Mouse (Mus musculus): Measurements from ENCODE around the gene Best2.

Best2 gene

GRCm38 (mm10) chr8:84968650-84969049 lies 45.7 kb downstream of the Best2 start:
- TF ChIP-seq GATA4 (IDR thresholded peaks at IDR 0.05; ENCODE audit: insufficient replicate concordance, low read length), result no peak

GRCm38 (mm10) chr8:84967532-84968304 lies 46.6 kb downstream of the Best2 start:
- no peak for TF ChIP-seq GATA4 (IDR thresholded peaks at IDR 0.05; ENCODE audit: insufficient replicate concordance, low read length)

GRCm38 (mm10) chr8:84966603-84967002 lies 47.7 kb downstream of the Best2 start:
- TF ChIP-seq GATA4 (IDR thresholded peaks at IDR 0.05; ENCODE audit: insufficient replicate concordance, low read length), result no peak; the same call in 1 of the 2 replicates

- peak; percentile 28; the same call in 1 of the 2 replicates for TF ChIP-seq GATA4 (IDR thresholded peaks at IDR 0.05; ENCODE audit: insufficient replicate concordance, low read length)
These were observed 48.5 kb downstream of the Best2 start for GRCm38 (mm10) chr8:84965731-84966291.

- TF ChIP-seq GATA4 (IDR thresholded peaks at IDR 0.05; ENCODE audit: insufficient replicate concordance, low read length), result no peak
These were observed 50.4 kb downstream of the Best2 start for GRCm38 (mm10) chr8:84963952-84964351.

GRCm38 (mm10) chr8:84959811-84960210 lies 54.5 kb downstream of the Best2 start:
- TF ChIP-seq GATA4 (IDR thresholded peaks at IDR 0.05; ENCODE audit: insufficient replicate concordance, low read length), result no peak
